Mouse (Mus musculus) erythroid progenitor cell, adult 5-6 weeks (primary cell): ENCODE results near the gene Iqcb1. TPM values are rescaled to one million over a fixed set of nuclear protein-coding genes. Genes with fewer than 3 reads are reported as not detected.

Experiments used
- ATAC-seq: replicated peaks from 2 replicates; pipeline ENCODE4 v1.8.0; 2016; ENCODE audit warnings: moderate number of reproducible peaks, mild to moderate bottlenecking, moderate TSS enrichment, inconsistent platforms; ENCODE audit not compliant: poor library complexity, low FRiP score, severe bottlenecking
- total RNA-seq, 2 experiments: library from RNA; stranded (forward) in 1 of 2; stranded (reverse) in 1 of 2; fragments of 150-400 nt in 1 of 2; fragments of 186-747, 209-891 nt in 1 of 2; gene quantifications; 2 replicates each; pipeline versions ENCODE4 v1.2.3 to v1.2.4; 2015 to 2017; ENCODE audit warnings: low replicate concordance in 2 of 2

Gene Iqcb1
- total RNA-seq, 2 experiments from 2014 or later, result 4.5 TPM; not detected in 1

GRCm38 (mm10) chr16:36874583-36875275, 46.5 kb downstream of the Iqcb1 start, which contains the start of the genes Eaf2 and Golgb1:
TSS of gene Eaf2 (minus strand) at chr16:36875003.
TSS of gene Golgb1 (plus strand) at chr16:36875140.
- ATAC-seq, result peak; percentile 98

GRCm38 (mm10) chr16:36875276-36875851, 47.2 kb downstream of the Iqcb1 start:
- ATAC-seq, result peak; percentile 8; the same call in 1 of the 2 replicates

- no peak for ATAC-seq
These were observed 49.1 kb downstream of the Iqcb1 start for GRCm38 (mm10) chr16:36877316-36877715.

GRCm38 (mm10) chr16:36882737-36883343, 54.7 kb downstream of the Iqcb1 start:
- ATAC-seq, result no peak

- peak; percentile 86 for ATAC-seq
These were observed 56.7 kb downstream of the Iqcb1 start for GRCm38 (mm10) chr16:36884881-36885280.

GRCm38 (mm10) chr16:36885912-36886311, 57.7 kb downstream of the Iqcb1 start:
- no peak for ATAC-seq

GRCm38 (mm10) chr16:36887546-36887945, 59.4 kb downstream of the Iqcb1 start:
- ATAC-seq, result no peak

- ATAC-seq, result peak; percentile 89
These were observed 62.4 kb downstream of the Iqcb1 start for GRCm38 (mm10) chr16:36890559-36890958.

GRCm38 (mm10) chr16:36891415-36891814, 63.2 kb downstream of the Iqcb1 start:
- peak; percentile 52 for ATAC-seq

- peak; percentile 35; the same call in 1 of the 2 replicates for ATAC-seq
These were observed 65.1 kb downstream of the Iqcb1 start for GRCm38 (mm10) chr16:36893317-36893716.

GRCm38 (mm10) chr16:36896712-36897111, 68.5 kb downstream of the Iqcb1 start:
- ATAC-seq, result 0 out of 2 replicates have a peak, but pooled peaks have one; percentile 37

GRCm38 (mm10) chr16:36903156-36903555, 75.0 kb downstream of the Iqcb1 start:
- ATAC-seq, result no peak

GRCm38 (mm10) chr16:36911909-36912308, 83.7 kb downstream of the Iqcb1 start:
- ATAC-seq, result no peak

- ATAC-seq, result no peak
These were observed 84.1 kb downstream of the Iqcb1 start for GRCm38 (mm10) chr16:36912311-36912710.

- ATAC-seq, result no peak
These were observed 86.0 kb downstream of the Iqcb1 start for GRCm38 (mm10) chr16:36914195-36914594.

- no peak for ATAC-seq
These were observed 90.3 kb downstream of the Iqcb1 start for GRCm38 (mm10) chr16:36918505-36918904.

- ATAC-seq, result no peak
These were observed 92.2 kb downstream of the Iqcb1 start for GRCm38 (mm10) chr16:36920410-36920809.

GRCm38 (mm10) chr16:36921067-36921613, 93.0 kb downstream of the Iqcb1 start:
- ATAC-seq, result no peak

GRCm38 (mm10) chr16:36921980-36922379, 93.8 kb downstream of the Iqcb1 start:
- ATAC-seq, result no peak
